Mouse (Mus musculus) ES-Bruce4 (cell line): Measurements from ENCODE around the gene Hist1h4c. TPM values are rescaled to one million over a fixed set of nuclear protein-coding genes. Genes with fewer than 3 reads are reported as not detected.
A peak's percentile ranks its signal among the peaks of the same experiment; 100 is the strongest.
"Not testable (repeated sequence)": the region's sequence is repeated elsewhere in the genome, so short reads cannot be mapped to it uniquely, and the experiment has no call there.

ENCODE experiments used
- H3K27ac ChIP-seq: 2 replicates; pipeline ENCODE4 v1.5.1; 2012; ENCODE audit warnings: low read length, inconsistent platforms; ENCODE audit not compliant: insufficient read depth
- H3K27me3 ChIP-seq: 2 replicates; pipeline ENCODE4 v1.6.1; 2012; ENCODE audit warnings: mild to moderate bottlenecking, low read length, inconsistent platforms; ENCODE audit not compliant: control insufficient read depth, poor library complexity, insufficient read depth, severe bottlenecking
- H3K36me3 ChIP-seq: 2 replicates; pipeline ENCODE4 v1.6.1; 2012; ENCODE audit warnings: inconsistent platforms, mild to moderate bottlenecking, low read length, moderate library complexity; ENCODE audit not compliant: control insufficient read depth, poor library complexity, insufficient read depth, severe bottlenecking
- H3K4me1 ChIP-seq: one replicate; pipeline ENCODE4 v1.8.1; 2011; ENCODE audit warnings: low read length; ENCODE audit not compliant: control insufficient read depth, insufficient read depth
- H3K4me3 ChIP-seq: 2 replicates; pipeline ENCODE4 v1.5.1; 2011; ENCODE audit warnings: low read depth, mild to moderate bottlenecking, low read length
- H3K9ac ChIP-seq: 2 replicates; pipeline ENCODE4 v1.6.1; 2012; ENCODE audit warnings: low read depth, mild to moderate bottlenecking, inconsistent platforms; ENCODE audit not compliant: poor library complexity, severe bottlenecking
- H3K9me3 ChIP-seq: replicated peaks from 2 replicates; pipeline ENCODE4 v1.6.1; 2012; ENCODE audit warnings: mild to moderate bottlenecking, low read length, inconsistent platforms; ENCODE audit not compliant: control insufficient read depth, poor library complexity, insufficient read depth, severe bottlenecking
- CTCF ChIP-seq: IDR thresholded peaks from one replicate; pipeline ENCODE4 v1.8.1; 2011; ENCODE audit warnings: low read depth, low read length
- EP300 ChIP-seq: IDR thresholded peaks from 2 replicates; pipeline ENCODE4 v1.6.1; 2011; ENCODE audit warnings: low read depth, low read length; ENCODE audit not compliant: insufficient read depth
- POLR2A ChIP-seq: IDR thresholded peaks from one replicate; pipeline ENCODE4 v1.8.1; 2011; ENCODE audit warnings: low read length; ENCODE audit not compliant: insufficient read depth
- polyA plus RNA-seq: library from polyadenylated mRNA; stranded (reverse); fragments of >200 nt; gene quantifications from 2 replicates; pipeline ENCODE4 v1.2.4, GENCODE M21; 2011; ENCODE audit warnings: low read depth; ENCODE audit not compliant: missing spikeins, insufficient read depth, insufficient read length

The Hist1h4c gene
- polyA plus RNA-seq, 1 experiment = 1.3 TPM

DNA sequence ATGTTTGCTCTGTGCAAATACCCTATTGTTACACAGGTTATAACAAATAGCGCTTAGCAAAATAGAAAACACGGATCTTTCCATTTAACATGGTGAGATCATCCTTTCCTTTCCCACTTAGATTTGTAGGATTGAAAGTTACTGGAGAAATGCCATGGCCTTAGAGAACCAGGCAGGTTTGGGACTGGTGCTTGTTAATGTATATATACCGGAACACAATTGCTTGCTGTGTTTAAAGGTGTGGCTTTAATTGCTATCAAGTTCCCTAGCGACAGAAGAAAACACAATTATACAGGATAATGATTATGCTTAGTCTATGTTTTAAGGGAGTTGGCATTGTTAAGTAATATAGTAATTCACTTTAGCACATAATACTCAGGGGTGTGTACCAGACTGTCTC lies 11.1 kb downstream of the Hist1h4c start:
- H3K9me3 ChIP-seq = no peaks in the 10 kb centered on the region
- no peaks in the 10 kb centered on the region for H3K4me1 ChIP-seq
- TF ChIP-seq EP300 (no peak), CTCF (no peak), POLR2A (no peak)
- no peak overlapping the region for H3K9ac ChIP-seq
- no peaks in the 10 kb centered on the region for H3K36me3 ChIP-seq
- no peak overlapping the region for H3K27ac ChIP-seq
- no peaks in the 10 kb centered on the region for H3K27me3 ChIP-seq
- H3K4me3 ChIP-seq = no peak overlapping the region

DNA sequence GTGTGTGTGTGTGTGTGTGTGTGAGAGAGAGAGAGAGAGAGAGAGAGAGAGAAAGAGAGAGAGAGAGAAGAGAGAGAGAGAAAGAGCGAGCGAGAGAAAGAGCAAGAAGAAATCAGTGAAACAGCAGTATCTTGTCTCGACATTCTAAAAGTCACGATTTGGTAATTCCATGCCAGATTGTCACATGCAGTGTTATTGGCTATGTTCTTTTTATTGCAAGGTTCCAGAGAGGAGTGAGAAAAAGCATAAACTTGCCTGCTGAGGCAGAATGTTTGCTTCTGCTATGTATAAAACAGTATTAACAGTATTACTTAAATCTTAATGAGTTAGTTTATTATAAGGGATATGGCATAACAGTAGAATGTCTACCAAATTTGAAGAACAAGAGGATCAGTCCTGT lies 12.3 kb downstream of the Hist1h4c start:
- H3K27ac ChIP-seq = peak overlapping the region; percentile 96
- H3K27me3 ChIP-seq = no peaks in the 10 kb centered on the region
- H3K4me1 ChIP-seq = no peaks in the 10 kb centered on the region
- H3K9ac ChIP-seq = peak overlapping the region; percentile 93; the same call in 1 of the 2 replicates
- no peaks in the 10 kb centered on the region for H3K36me3 ChIP-seq
- TF ChIP-seq POLR2A = no peak
- TF ChIP-seq EP300 = no peak
- no peak for TF ChIP-seq CTCF
- no peak overlapping the region for H3K4me3 ChIP-seq
- H3K9me3 ChIP-seq = no peaks in the 10 kb centered on the region

DNA sequence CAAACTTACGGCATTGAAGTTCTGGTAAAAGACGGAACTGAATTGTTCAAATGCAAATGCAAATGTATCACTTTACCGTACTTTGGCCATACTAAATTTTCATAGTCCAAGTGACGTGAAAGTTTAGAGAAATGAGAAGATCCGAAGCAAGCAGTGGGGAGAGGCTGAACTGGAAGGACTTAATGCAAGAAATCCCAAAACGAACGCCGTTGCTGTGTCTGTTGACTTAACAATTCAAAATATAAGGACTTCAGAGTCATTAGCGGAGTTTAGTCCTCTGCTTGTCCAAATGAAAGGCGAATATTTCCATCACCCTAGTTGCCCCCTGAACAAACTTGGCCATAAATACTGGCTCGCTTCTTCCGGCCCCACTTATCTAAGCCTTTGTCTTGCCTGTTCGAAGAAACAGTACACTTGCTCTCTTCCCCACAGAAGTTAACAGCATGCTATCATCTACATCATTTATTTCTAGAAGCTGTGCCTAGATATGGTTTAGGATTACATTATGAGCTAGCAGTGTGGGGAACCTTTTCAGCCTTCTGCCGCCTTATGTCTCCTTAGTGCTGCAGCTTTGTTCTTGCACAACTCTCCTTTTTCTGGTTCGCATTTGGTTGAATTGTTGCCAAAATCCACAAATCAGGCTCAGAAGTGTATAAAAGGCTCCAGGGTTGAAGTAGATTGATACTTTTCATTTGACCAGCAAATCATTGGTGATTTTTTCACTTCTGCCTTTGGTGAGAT lies 13.0 kb downstream of the Hist1h4c start:
- TF ChIP-seq CTCF = no peak
- no peak for TF ChIP-seq POLR2A
- TF ChIP-seq EP300 = no peak
- peak overlapping the region; percentile 96 for H3K27ac ChIP-seq

DNA sequence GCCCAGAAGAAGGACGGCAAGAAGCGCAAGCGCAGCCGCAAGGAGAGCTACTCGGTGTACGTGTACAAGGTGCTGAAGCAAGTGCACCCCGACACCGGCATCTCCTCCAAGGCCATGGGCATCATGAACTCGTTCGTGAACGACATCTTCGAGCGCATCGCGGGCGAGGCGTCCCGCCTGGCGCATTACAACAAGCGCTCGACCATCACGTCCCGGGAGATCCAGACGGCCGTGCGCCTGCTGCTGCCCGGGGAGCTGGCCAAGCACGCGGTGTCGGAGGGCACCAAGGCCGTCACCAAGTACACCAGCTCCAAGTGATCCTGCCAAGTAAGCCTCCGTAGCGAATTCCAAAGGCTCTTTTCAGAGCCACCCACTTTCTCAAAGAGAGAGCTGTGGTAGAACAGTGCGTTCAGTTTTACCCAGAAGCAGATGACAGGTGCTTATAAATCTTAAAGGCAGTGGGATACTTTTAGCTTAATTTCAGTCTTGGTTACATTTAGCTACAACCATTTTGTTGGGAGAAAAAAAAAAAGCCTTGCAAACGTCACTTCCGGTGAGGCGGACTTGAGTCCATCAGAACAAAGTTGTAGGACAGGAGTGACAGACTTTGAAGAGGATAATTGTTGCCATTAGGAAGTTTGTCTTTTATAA lies 13.8 kb downstream of the Hist1h4c start:
- TF ChIP-seq POLR2A = peak; percentile 71
- not testable (repeated sequence) for H3K36me3 ChIP-seq, H3K9me3 ChIP-seq, H3K27me3 ChIP-seq, H3K4me1 ChIP-seq
- peak overlapping the region; percentile 93 for H3K9ac ChIP-seq
- H3K27ac ChIP-seq = peak overlapping the region; percentile 82
- peak overlapping the region; percentile 68 for H3K4me3 ChIP-seq

More for the DNA sequence above, 13.0 kb downstream of the Hist1h4c start:
- Histone ChIP-seq H3K4me1 (no peaks in the 10 kb centered on the region), H3K4me3 (peak overlapping the region; percentile 68), H3K36me3 (no peaks in the 10 kb centered on the region), H3K27me3 (no peaks in the 10 kb centered on the region), H3K9me3 (no peaks in the 10 kb centered on the region), H3K9ac (peak overlapping the region; percentile 93)

DNA sequence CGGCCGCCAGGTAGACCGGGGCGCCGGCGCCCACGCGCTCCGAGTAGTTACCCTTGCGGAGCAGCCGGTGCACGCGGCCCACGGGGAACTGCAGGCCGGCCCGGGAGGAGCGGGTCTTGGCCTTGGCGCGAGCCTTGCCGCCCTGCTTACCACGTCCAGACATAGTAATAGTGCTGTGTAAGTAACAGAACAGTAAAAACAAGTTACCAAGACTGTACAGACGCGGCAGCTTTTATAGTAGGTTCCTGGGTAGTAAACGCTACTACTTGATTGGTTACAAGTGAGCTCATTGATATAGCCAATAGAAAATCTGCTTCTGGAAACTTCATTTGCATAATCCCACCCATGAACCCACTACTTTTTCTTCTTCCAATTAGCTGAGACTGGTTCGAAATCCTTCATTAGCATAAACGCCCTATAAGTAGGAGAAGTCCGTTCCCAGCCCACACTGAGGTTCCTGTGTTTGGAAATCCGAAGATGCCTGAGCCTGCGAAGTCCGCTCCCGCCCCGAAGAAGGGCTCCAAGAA lies 14.4 kb downstream of the Hist1h4c start, which contains the start of the genes Hist1h2ac and Hist1h2bc:
Gene Hist1h2ac, minus strand, starts transcription at position 194 of the 527 bp plus-strand sequence.
Gene Hist1h2bc, plus strand, starts transcription at position 445 of the 527 bp plus-strand sequence.
- no peaks in the 10 kb centered on the region for H3K9me3 ChIP-seq
- H3K36me3 ChIP-seq = no peaks in the 10 kb centered on the region
- peak within 1 kb of the TSS; percentile 96 for H3K27ac ChIP-seq
- H3K4me1 ChIP-seq = no peaks in the 10 kb centered on the region
- H3K4me3 ChIP-seq = peak within 1 kb of the TSS; percentile 68
- peak within 1 kb of the TSS; percentile 95 for H3K9ac ChIP-seq
- TF ChIP-seq POLR2A = no peak
- TF ChIP-seq EP300 = no peak
- no peak for TF ChIP-seq CTCF
- no peaks in the 10 kb centered on the region for H3K27me3 ChIP-seq

DNA sequence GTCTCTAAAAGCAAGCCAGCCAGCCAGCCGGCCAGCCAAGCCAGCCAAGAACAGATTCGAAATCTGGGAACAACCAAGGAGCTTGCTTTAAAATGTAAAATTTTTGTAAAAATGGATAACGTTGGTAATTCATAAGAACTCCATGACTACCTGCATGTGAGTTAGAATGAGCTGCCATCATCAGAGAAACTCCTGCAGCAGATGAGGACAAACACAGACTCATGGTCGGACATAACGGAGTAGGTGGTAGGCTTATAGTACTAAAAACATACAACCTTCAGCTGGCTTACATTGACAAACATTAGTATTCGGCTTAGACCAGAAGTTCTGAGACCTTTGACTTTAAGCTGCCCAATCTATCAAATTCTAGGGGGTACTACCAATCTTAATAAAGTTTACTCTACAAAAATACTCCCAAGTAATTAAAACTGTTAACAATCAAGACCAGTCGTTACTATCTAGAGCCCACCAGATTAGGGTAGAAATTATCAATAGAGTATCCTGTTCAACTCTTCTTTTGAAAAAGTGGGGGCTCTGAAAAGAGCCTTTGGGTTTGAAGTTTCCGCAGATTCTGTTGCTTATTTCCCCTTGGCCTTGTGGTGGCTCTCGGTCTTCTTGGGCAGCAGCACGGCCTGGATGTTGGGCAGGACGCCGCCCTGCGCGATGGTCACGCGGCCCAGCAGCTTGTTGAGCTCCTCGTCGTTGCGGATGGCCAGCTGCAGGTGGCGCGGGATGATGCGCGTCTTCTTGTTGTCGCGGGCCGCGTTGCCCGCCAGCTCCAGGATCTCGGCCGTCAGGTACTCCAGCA lies 15.1 kb downstream of the Hist1h4c start:
- peak overlapping the region; percentile 95 for H3K9ac ChIP-seq
- peak overlapping the region; percentile 49 for H3K4me3 ChIP-seq
- not testable (repeated sequence) for H3K4me1 ChIP-seq, H3K27me3 ChIP-seq, H3K36me3 ChIP-seq, H3K9me3 ChIP-seq
- H3K27ac ChIP-seq = peak overlapping the region; percentile 86
